Mouse (Mus musculus) gastrocnemius, adult 2 months (tissue): ENCODE results near the gene Rnase2a. TPM values are rescaled to one million over a fixed set of nuclear protein-coding genes. Genes with fewer than 3 reads are reported as not detected.
"Not testable (repeated sequence)": the region's sequence is repeated elsewhere in the genome, so short reads cannot be mapped to it uniquely, and the experiment has no call there.

Source experiments
- DNase-seq: peaks from one replicate; pipeline ENCODE4 v3.0.0; 2022
- H3K27ac ChIP-seq: fragments of 200-600 bp; 2 replicates; pipeline ENCODE4 v1.8.1; 2022; ENCODE audit warnings: mild to moderate bottlenecking
- H3K4me3 ChIP-seq: fragments of 200-600 bp; 2 replicates; pipeline ENCODE4 v1.8.1; 2022; ENCODE audit warnings: mild to moderate bottlenecking, moderate library complexity
- CTCF ChIP-seq: fragments of 200-600 bp; IDR thresholded peaks from 2 replicates; pipeline ENCODE4 v1.8.1; 2022; ENCODE audit warnings: antibody characterized with exemption, mild to moderate bottlenecking, moderate library complexity
- intact Hi-C: fragments of 180-260 bp; cut with DNase I; formaldehyde crosslinking; loops from one replicate; pipeline ENCODE4 v1.15.1; 2025
- long read RNA-seq, 2 experiments: library from polyadenylated mRNA; stranded (forward); transcript quantifications; one replicate each; pipeline ENCODE4 v2.0.0; 2021
- total RNA-seq, 2 experiments: library from RNA; stranded (reverse); gene quantifications; 2 replicates each; pipeline ENCODE4 v1.2.3; 2021

Rnase2a gene
- total RNA-seq = 1 to 10 TPM in 1 of 2 experiments, under 1 TPM in 1; 0.87 to 2.0 TPM
- long read RNA-seq, experiment 1 = 0 reads
- long read RNA-seq, experiment 2 = 0 reads

DNA sequence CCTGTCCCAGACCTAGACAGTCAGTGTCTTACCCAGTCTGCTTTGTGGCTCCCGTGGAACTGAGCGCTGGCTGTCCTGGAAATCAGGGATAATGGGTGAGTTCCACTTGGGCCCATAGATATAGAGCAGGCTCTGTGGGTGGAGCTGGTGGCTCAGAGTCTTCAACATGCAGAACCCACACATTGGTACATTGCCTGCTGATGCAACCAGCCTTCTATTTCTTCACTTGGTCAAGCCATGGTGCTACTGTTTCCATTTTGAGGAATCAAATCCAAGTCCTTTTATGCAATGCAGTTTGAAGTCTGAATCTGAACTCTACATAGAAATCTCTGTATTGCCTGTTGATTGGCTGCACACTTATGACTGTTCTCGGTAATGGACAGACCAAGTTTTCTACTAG, at the start of gene Rnase2a:
Gene Rnase2a, minus strand, starts transcription at position 72 of the 400 bp plus-strand sequence.
- TF ChIP-seq CTCF = no peak
- intact Hi-C loops = no loop called here
- H3K27ac ChIP-seq = no peak within 1 kb of the TSS
- no peak for DNase-seq
- H3K4me3 ChIP-seq = no peak within 1 kb of the TSS

DNA sequence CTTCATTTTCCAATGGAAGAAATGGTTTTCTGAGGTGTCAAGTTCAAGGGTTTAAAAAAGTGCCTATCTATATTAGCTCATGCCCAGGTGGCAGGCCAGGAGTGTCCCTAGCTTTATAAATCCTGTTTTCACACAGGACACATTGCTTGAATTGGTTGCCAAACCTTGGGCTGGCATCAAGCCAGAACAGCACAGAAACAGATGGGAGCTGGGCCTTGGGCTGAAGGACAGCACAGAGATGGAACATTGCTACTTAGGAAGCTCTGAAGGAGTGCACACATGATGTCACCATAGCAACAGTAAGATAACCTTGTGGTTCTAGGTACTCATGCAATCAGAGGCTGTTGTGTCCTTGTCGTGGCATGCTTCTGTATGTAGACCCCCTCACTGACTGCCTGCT, 35.6 kb upstream of the Rnase2a start:
- no peak for TF ChIP-seq CTCF
- no peak overlapping the region for H3K4me3 ChIP-seq
- DNase-seq = no peak
- H3K27ac ChIP-seq = no peak overlapping the region
- intact Hi-C loops = no loop called here

- H3K4me3 ChIP-seq, intact Hi-C loops, DNase-seq, H3K27ac ChIP-seq: not testable (repeated sequence)
Observed at GRCm38 (mm10) chr14:51278515-51278914, 22.6 kb upstream of the Rnase2a start.

GRCm38 (mm10) chr14:51268677-51269076, 12.8 kb upstream of the Rnase2a start:
- Histone ChIP-seq H3K4me3 (no peak overlapping the region), H3K27ac (no peak overlapping the region)
- DNase-seq = no peak
- TF ChIP-seq CTCF = peak; percentile 20; the same call in 1 of the 2 replicates
- intact Hi-C loops = no loop called here

DNA sequence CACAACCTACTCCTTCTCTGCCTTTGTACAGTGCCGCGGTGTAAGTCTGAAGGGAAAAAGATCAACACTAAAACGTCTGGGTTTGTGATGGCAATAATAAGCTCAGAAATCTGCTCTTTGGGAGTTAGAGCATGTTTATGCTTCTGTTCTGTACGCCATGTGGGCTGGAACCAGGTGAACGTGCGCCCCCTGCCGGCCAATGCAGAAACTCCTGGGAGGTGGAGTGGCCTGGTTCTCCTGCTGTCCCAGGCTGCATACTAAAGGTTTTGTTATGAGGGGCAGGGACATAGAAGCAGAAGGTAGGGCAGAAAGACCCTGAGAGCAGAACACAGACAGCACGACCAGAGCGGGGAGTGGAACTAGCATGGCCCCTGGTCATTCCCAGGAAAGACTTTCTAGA, 10.2 kb upstream of the Rnase2a start:
- peak; percentile 78 for DNase-seq
- intact Hi-C loops = no loop called here
- Histone ChIP-seq H3K27ac (no peak overlapping the region), H3K4me3 (no peak overlapping the region)
- TF ChIP-seq CTCF = peak; percentile 80

- intact Hi-C loops = no loop called here
- Histone ChIP-seq H3K27ac (no peak overlapping the region), H3K4me3 (no peak overlapping the region)
- TF ChIP-seq CTCF = no peak
- DNase-seq = no peak
Observed at GRCm38 (mm10) chr14:51265667-51266066, 9.8 kb upstream of the Rnase2a start.

DNA sequence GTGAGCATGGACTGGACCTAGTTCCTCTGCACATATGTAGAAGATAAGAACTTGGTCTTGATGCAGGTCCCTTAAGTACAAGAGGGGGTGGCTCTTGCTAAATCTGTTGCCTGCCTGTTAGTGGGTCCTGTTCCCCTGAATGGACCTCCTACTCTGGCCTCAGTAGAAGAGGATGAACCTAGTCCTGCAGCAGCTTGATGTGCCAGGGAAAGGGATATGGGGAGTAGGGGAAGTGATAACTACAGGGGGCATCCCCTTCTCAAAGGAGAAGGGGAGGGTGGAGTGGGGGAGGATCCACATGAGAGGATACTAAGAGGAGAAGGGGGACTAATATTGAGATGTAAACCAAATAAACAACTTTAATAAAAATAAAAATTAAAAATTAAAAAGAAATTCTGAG, 6.5 kb upstream of the Rnase2a start:
- Histone ChIP-seq H3K4me3 (no peak overlapping the region), H3K27ac (no peak overlapping the region)
- intact Hi-C loops = no loop called here
- DNase-seq = no peak
- TF ChIP-seq CTCF = no peak

GRCm38 (mm10) chr14:51259741-51260140, 3.8 kb upstream of the Rnase2a start:
- Histone ChIP-seq H3K4me3 (no peak overlapping the region), H3K27ac (no peak overlapping the region)
- no peak for TF ChIP-seq CTCF
- intact Hi-C loops = no loop called here
- no peak for DNase-seq

GRCm38 (mm10) chr14:51253569-51253968, 2.3 kb downstream of the Rnase2a start:
- no peak for TF ChIP-seq CTCF
- intact Hi-C loops = no loop called here
- Histone ChIP-seq H3K4me3 (no peak overlapping the region), H3K27ac (no peak overlapping the region)
- DNase-seq = no peak

DNA sequence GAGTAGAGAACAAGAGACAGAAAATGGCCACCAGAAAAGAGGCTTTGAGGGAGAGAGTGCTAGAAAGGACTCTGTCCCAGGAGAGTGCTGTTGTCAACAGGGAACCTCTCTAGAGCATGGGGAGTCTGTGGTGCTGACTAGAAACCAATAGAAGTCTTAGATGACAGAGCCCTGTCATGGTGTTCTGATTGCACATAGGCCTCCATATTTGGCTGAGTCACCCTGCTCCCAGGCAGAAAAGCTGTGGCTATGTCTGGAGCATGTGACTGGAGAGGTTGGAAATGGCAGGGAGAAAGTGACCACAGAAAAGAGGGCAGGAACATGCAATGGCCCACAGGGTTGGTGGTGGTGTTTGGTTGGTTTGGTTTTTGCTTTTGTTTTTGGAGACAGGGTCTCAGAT, 3.7 kb downstream of the Rnase2a start:
- intact Hi-C loops = not testable (repeated sequence)

GRCm38 (mm10) chr14:51250348-51250747, 5.6 kb downstream of the Rnase2a start:
- intact Hi-C loops = no loop called here
- no peak overlapping the region for H3K4me3 ChIP-seq
- H3K27ac ChIP-seq = no peak overlapping the region
- DNase-seq = no peak
- no peak for TF ChIP-seq CTCF

More for the DNA sequence above, 3.7 kb downstream of the Rnase2a start:
- not testable (repeated sequence) for DNase-seq, H3K4me3 ChIP-seq, H3K27ac ChIP-seq

DNA sequence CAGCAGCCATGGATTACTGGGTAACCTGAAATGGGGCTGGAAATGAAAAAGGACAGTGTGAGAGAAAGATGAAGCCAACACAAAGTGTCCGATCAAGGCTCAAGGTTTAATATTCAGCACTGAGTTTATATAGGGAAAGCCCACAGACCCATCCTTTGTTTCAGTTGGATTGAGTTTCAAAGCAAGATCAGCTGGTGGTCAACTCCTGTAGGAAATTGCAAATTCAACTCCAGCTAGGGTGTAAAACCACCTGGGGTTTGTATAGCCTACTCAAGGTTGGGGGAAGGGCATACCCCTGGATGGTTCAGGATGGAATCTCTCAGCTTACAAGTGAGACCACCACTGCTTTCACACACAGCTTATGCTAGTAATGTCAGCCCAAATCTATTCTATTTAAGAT, 8.2 kb downstream of the Rnase2a start:
- Histone ChIP-seq H3K4me3 (no peak overlapping the region), H3K27ac (no peak overlapping the region)
- DNase-seq = no peak
- intact Hi-C loops = no loop called here
- TF ChIP-seq CTCF = no peak

- intact Hi-C loops = loop anchor here (1.0 kb wide), 1 partner anchor 65 kb away; no protein-coding TSS in a partner anchor
- Histone ChIP-seq H3K4me3 (no peak overlapping the region), H3K27ac (no peak overlapping the region)
- TF ChIP-seq CTCF = peak; percentile 87
- peak; percentile 39 for DNase-seq
Observed at GRCm38 (mm10) chr14:51240899-51241298, 15.0 kb downstream of the Rnase2a start.

- DNase-seq, H3K4me3 ChIP-seq, intact Hi-C loops, H3K27ac ChIP-seq: not testable (repeated sequence)
Observed at GRCm38 (mm10) chr14:51237488-51237887, 18.4 kb downstream of the Rnase2a start.

GRCm38 (mm10) chr14:51229657-51230056, 26.3 kb downstream of the Rnase2a start:
- intact Hi-C loops, H3K27ac ChIP-seq, H3K4me3 ChIP-seq, DNase-seq: not testable (repeated sequence)

DNA sequence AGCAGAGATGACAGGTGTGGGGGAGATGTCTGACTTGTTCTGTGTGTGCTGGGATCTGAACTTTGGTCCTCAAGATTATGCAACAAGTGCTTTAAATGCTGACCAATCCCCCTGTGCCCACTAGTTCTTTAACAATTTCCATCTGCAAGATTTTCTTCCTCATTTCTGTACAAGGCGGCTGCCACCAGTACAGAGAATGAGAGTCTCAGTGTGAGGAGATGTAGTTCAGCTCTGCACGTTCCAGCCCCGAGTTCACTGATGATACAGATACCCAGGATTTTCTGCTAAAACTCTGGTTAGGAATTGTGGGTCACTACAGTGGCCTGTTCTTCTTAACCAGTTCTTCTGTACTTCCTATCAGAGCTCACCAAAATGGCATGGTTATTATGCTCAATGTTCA, 35.8 kb downstream of the Rnase2a start:
- DNase-seq, H3K4me3 ChIP-seq, intact Hi-C loops, H3K27ac ChIP-seq: not testable (repeated sequence)
